Mouse (Mus musculus) heart, embryonic 16.5 days (tissue): Measurements from ENCODE around the gene Dtd2. TPM values are rescaled to one million over a fixed set of nuclear protein-coding genes. Genes with fewer than 3 reads are reported as not detected.

Experiments used
- ATAC-seq: fragments of 200-750 bp; cut with Nextera tagmentation; replicated peaks from 2 replicates; pipeline ENCODE4 v1.8.0; 2017; ENCODE audit warnings: moderate number of reproducible peaks; ENCODE audit not compliant: insufficient read depth, low FRiP score; ENCODE audit errors: extremely low read depth
- H3K27ac ChIP-seq: fragments of 300-500 bp; sonication (generic); 2 replicates; pipeline ENCODE4 v1.5.1; 2014; ENCODE audit warnings: mild to moderate bottlenecking, low read length, control low read depth, moderate library complexity
- H3K27me3 ChIP-seq: fragments of 300-500 bp; sonication (generic); 2 replicates; pipeline ENCODE4 v1.6.1; 2014; ENCODE audit warnings: low read length, mixed read lengths; ENCODE audit not compliant: control insufficient read depth, insufficient read depth
- H3K36me3 ChIP-seq: fragments of 300-500 bp; sonication (generic); 2 replicates; pipeline ENCODE4 v1.6.1; 2014; ENCODE audit not compliant: control insufficient read depth, insufficient read depth
- H3K4me1 ChIP-seq: fragments of 300-500 bp; sonication (generic); 2 replicates; pipeline ENCODE4 v1.6.1; 2014; ENCODE audit warnings: low read length, mixed read lengths; ENCODE audit not compliant: control insufficient read depth, insufficient read depth
- H3K4me2 ChIP-seq: fragments of 300-500 bp; sonication (generic); 2 replicates; pipeline ENCODE4 v1.6.1; 2014; ENCODE audit warnings: low read depth, mild to moderate bottlenecking, control low read depth, low read length
- H3K4me3 ChIP-seq: fragments of 300-500 bp; sonication (generic); 2 replicates; pipeline ENCODE4 v1.5.1; 2014; ENCODE audit warnings: mild to moderate bottlenecking, control low read depth, low read length
- H3K9ac ChIP-seq: fragments of 300-500 bp; sonication (generic); 2 replicates; pipeline ENCODE4 v1.6.1; 2014; ENCODE audit warnings: low read length, control low read depth
- H3K9me3 ChIP-seq: fragments of 300-500 bp; sonication (generic); replicated peaks from 2 replicates; pipeline ENCODE4 v1.6.1; 2016; ENCODE audit warnings: low read length; ENCODE audit not compliant: control insufficient read depth
- WGBS: fragments of 180-500 bp; shearing (Covaris S2); extraction: QIAGEN DNeasy Blood & Tissue Kit; methylation state at CpG from one replicate; pipeline ENCODE4 v1.1.7; 2014; 5-methylcytosine and 5-hydroxymethylcytosine counted together
- polyA plus RNA-seq: library from polyadenylated mRNA; unstranded; fragments of >200 nt; fragmentation: Nextera tagmentation; extraction: Ambion mirVana; gene quantifications from 2 replicates; pipeline ENCODE4 v1.2.1, GENCODE M21; 2015

The Dtd2 gene
- polyA plus RNA-seq, 1 experiment from 2014 or later, result 15.8 TPM

DNA sequence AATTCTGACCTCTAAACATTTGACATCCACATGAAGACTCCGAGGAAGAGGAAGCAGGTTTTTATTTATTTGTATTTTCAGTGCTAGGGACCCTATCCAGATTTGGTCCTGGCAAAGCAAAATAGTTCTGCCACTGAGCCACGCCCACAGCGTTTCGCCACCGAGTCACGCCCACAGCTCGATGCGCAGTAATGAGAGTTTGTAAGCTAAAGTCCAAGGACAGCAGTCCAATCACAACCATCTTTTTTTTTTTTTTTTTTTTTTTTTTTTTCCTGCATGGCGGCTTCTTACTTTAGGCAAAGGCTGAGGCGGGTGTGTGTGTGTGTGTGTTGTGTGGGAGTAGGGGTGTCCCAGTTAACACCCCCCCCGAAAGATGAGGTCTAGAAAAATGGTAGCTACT, 7.7 kb upstream of the Dtd2 start:
- Histone ChIP-seq H3K4me1 (no peaks in the 10 kb centered on the region), H3K4me3 (no peak overlapping the region), H3K4me2 (no peak overlapping the region), H3K27ac (no peak overlapping the region), H3K9ac (no peak overlapping the region), H3K9me3 (no peaks in the 10 kb centered on the region), H3K27me3 (no peaks in the 10 kb centered on the region), H3K36me3 (no peaks in the 10 kb centered on the region)
- WGBS, result 78% methylated on average over 11 of the region's 11 CpGs
- ATAC-seq, result no peak

DNA sequence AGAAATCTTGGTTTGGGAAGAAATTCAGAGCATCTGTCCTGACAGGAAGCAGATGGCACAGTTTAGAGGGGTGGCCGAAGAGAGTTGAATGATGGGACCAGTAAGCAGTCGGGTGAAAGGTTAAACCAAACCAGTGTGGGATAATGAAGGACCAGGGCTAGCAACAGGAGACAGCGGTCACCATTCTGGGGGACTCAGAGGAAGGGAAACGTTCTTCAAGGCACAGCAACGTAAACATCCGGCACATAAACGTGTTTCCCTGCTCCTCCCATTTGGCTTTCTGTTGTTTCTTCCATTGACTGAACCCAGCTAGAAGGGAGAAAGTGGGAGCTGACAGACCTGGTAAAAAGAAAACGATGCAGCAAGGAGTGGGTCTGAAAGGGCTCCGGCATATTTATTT, 7.0 kb upstream of the Dtd2 start:
- Histone ChIP-seq H3K4me1 (no peaks in the 10 kb centered on the region), H3K36me3 (no peaks in the 10 kb centered on the region), H3K4me2 (no peak overlapping the region), H3K9ac (no peak overlapping the region), H3K27ac (no peak overlapping the region), H3K4me3 (no peak overlapping the region), H3K9me3 (no peaks in the 10 kb centered on the region), H3K27me3 (no peaks in the 10 kb centered on the region)
- 57% methylated on average over 9 of the region's 9 CpGs for WGBS
- no peak for ATAC-seq

DNA sequence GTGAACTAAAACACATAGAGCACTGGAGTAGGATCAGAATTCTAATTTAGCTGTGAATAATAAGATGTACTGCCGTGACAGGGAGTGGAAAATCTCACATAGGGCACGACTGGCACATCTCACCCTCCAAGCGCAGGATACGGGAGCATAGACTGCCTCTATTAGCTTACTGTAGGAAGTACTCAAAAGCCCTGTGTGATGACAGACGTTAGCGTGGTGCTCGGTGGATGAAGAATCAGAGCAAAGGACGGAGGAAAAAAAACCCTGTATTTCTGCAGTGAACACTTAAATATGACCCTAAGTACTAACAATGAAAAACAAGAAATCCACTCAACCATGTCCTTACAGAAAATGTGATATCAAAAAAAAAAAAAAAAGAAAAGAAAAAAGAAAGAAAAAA, 5.9 kb upstream of the Dtd2 start:
- Histone ChIP-seq H3K4me3 (no peak overlapping the region), H3K9ac (no peak overlapping the region), H3K27ac (no peak overlapping the region), H3K4me2 (no peak overlapping the region), H3K36me3 (no peaks in the 10 kb centered on the region), H3K4me1 (no peaks in the 10 kb centered on the region), H3K27me3 (no peaks in the 10 kb centered on the region), H3K9me3 (no peaks in the 10 kb centered on the region)
- 38% methylated on average over 8 of the region's 8 CpGs for WGBS
- ATAC-seq, result no peak

DNA sequence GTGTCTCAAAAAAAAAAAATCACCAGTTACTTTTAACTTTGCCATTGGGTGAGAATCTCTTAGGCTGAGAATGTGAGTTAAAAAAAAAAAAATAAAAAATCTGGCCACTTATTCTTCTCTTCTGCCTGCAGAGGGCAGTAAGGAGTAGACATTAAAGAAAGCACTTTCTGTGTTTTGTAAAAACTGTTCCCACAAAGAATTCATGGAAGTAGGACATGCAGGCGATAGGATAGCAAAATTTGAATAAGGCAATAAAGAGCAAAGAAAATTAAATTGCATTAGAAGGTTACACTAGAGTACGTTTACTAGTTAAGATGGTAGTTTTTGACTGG, 4.3 kb upstream of the Dtd2 start:
- Histone ChIP-seq H3K4me1 (peaks cover 5% of the 10 kb centered on the region; the same call in 1 of the 2 replicates), H3K27me3 (no peaks in the 10 kb centered on the region), H3K27ac (no peak overlapping the region), H3K4me3 (no peak overlapping the region), H3K4me2 (no peak overlapping the region; the same call in 1 of the 2 replicates), H3K36me3 (no peaks in the 10 kb centered on the region), H3K9me3 (no peaks in the 10 kb centered on the region), H3K9ac (no peak overlapping the region)
- ATAC-seq, result no peak
- 62% methylated on average over 2 of the region's 2 CpGs for WGBS

DNA sequence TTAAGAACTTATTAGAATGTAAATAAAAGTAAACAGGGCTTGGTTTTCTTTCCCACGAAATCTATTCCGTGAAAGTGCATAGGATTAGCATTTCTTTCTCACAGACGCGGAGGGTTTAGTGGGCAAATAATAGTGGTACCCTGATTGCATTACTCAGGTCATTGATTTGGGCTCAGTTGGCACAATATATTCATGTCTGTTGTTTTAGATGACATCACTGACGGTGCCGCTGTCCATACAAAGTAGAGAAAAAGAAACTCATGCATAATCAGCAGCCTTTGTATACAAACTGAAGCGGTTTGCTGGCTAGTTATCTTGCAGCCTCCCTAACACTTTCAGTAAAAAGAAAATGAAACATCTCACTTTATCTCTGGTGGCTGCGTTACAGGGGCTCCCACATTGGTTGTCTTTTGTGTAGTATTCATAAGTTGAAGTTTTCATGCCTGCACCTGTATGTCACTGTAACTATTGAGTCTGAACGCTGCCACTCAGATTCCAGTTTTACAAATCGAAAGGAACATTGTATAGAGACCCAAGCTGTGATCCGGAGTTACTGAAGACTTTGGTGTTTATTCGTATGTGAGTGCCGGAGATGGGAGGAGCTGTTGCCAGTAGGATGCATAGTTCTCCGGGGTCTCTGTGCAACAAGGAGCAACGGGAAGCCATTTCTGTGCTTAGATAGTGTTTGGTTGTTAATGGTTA, 3.8 kb upstream of the Dtd2 start:
- H3K9me3 ChIP-seq, result no peaks in the 10 kb centered on the region
- no peak overlapping the region; the same call in 1 of the 2 replicates for H3K4me2 ChIP-seq
- H3K9ac ChIP-seq, result no peak overlapping the region
- WGBS, result 68% methylated on average over 15 of the region's 15 CpGs
- peaks cover 7% of the 10 kb centered on the region; the same call in 1 of the 2 replicates for H3K4me1 ChIP-seq
- no peak overlapping the region for H3K4me3 ChIP-seq
- H3K27ac ChIP-seq, result no peak overlapping the region
- no peaks in the 10 kb centered on the region for H3K27me3 ChIP-seq
- no peaks in the 10 kb centered on the region for H3K36me3 ChIP-seq
- no peak for ATAC-seq

DNA sequence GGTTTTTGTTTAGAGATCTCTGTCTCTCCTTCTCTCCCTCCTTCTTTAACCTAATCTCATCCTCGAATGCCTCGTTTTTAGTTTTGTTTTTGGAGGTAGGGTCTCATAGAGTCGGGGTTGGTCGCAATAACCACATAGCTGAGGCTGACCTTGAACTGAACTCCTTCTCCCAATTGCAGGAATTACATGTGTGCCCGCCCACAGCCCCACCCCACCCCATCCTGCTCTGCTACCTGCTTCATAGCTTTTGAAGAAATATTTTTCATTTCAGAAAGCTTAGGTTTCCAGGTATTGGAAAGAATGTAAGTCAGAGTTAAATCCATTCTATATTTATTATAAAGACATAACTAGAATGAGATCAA, 313 bp upstream of the Dtd2 start:
- H3K4me3 ChIP-seq, result peak overlapping the region; percentile 65
- ATAC-seq, result peak; percentile 67
- H3K9me3 ChIP-seq, result no peaks in the 10 kb centered on the region
- peak overlapping the region; percentile 58; the same call in 1 of the 2 replicates for H3K27ac ChIP-seq
- peaks cover 7% of the 10 kb centered on the region; the same call in 1 of the 2 replicates for H3K4me1 ChIP-seq
- peak overlapping the region; percentile 73 for H3K9ac ChIP-seq
- H3K36me3 ChIP-seq, result 0 out of 2 replicates have a peak, but pooled peaks cover 2% of the 10 kb centered on the region
- 37% methylated on average over 5 of the region's 5 CpGs for WGBS
- H3K27me3 ChIP-seq, result no peaks in the 10 kb centered on the region
- H3K4me2 ChIP-seq, result peak overlapping the region; percentile 78

DNA sequence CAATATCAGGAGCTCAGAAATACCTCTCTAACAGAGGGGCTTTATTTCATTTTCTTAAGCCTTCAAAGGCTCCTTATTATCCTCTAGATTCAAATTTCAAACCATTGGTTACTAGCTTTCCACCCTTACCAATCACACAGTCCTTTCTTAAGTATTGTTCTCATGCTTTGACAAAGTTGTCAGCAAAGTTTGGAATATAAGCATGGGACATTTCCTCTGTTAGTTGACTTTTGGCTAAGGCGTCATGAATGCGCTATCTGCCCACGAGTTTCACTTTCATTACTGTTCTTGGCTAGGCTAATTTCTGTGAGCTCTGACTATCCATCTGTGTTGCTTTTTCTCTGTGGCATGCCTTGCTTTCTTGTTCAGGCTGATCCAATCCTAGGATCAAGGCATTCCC, 3.6 kb downstream of the Dtd2 start:
- no peak for ATAC-seq
- Histone ChIP-seq H3K9ac (no peak overlapping the region), H3K4me2 (no peak overlapping the region), H3K9me3 (no peaks in the 10 kb centered on the region), H3K36me3 (peaks cover 9% of the 10 kb centered on the region), H3K4me3 (no peak overlapping the region), H3K4me1 (peaks cover 7% of the 10 kb centered on the region; the same call in 1 of the 2 replicates), H3K27ac (no peak overlapping the region), H3K27me3 (no peaks in the 10 kb centered on the region)
- WGBS, result 89% methylated on average over 3 of the region's 3 CpGs

DNA sequence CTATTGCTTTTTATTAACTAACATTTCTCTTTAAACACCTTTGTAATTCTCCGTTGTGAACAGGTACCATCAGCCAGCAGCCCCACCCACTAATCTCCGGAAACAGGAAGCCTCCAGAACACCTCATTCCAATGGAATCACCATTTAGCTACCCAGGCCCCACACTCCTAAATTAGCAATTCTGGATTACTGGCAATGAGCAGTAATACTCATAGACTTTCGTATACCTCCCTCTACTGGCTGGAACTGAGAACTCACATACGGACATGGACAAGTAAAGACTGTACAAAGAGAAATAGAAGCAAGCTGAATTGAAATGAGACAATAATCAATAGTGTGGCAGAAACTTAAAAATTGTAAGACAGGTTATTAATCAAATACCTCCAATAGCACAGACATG, 4.8 kb downstream of the Dtd2 start:
- peaks cover 6% of the 10 kb centered on the region; the same call in 1 of the 2 replicates for H3K4me1 ChIP-seq
- H3K27me3 ChIP-seq, result no peaks in the 10 kb centered on the region
- H3K9ac ChIP-seq, result no peak overlapping the region
- 0 out of 2 replicates have a peak, but pooled peaks have one; percentile 50 for ATAC-seq
- H3K4me3 ChIP-seq, result no peak overlapping the region
- peaks cover 13% of the 10 kb centered on the region for H3K36me3 ChIP-seq
- H3K9me3 ChIP-seq, result no peaks in the 10 kb centered on the region
- no peak overlapping the region for H3K4me2 ChIP-seq
- 20% methylated on average over 4 of the region's 4 CpGs for WGBS
- H3K27ac ChIP-seq, result no peak overlapping the region

DNA sequence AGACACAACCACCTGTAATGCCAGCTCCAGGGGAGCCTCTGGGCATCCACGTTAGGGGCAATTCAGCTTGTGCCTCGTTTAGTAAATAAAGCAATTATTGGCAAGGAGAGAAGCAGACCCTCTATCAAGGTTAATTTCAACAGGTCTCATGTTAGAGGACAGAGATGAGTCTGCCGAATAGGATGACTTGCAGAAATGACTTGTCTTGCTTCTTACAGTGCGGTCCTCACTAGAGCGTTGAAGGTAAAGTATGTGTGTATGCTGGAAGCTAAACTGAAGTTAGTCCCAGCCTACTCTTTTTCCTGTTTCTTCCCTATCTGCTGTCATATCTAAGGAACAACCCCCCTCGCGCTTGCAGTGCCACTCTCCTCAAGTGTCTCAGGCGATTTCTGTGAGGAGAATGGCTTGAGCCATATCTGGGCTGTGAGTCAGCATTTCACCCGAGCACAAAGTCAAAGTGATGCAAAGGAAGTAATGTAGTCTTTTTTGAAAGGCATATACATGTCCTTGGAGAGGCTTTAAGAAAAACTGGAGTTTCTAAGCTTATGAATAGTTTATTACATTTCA, 7.9 kb downstream of the Dtd2 start:
- 77% methylated on average over 9 of the region's 9 CpGs for WGBS
- peaks cover 11% of the 10 kb centered on the region for H3K36me3 ChIP-seq
- ATAC-seq, result no peak
- H3K4me3 ChIP-seq, result no peak overlapping the region
- H3K4me2 ChIP-seq, result no peak overlapping the region
- H3K9me3 ChIP-seq, result no peaks in the 10 kb centered on the region
- no peak overlapping the region for H3K9ac ChIP-seq
- H3K27me3 ChIP-seq, result no peaks in the 10 kb centered on the region
- no peaks in the 10 kb centered on the region for H3K4me1 ChIP-seq
- no peak overlapping the region for H3K27ac ChIP-seq
